Mouse (Mus musculus) lung, embryonic 14.5 days (tissue): ENCODE data around the gene Krt87. TPM values are rescaled to one million over a fixed set of nuclear protein-coding genes. Genes with fewer than 3 reads are reported as not detected.

ENCODE experiments used
- ATAC-seq: fragments of 200-750 bp; cut with Nextera tagmentation; 2 replicates; pipeline ENCODE4 v1.8.0; 2017; ENCODE audit warnings: mild to moderate bottlenecking, moderate TSS enrichment, moderate library complexity; ENCODE audit not compliant: insufficient read depth
- DNase-seq: peaks from one replicate; pipeline ENCODE4 v3.0.0-alpha.2; 2015
- H3K27ac ChIP-seq: fragments of 300-500 bp; sonication (generic); 2 replicates; pipeline ENCODE4 v1.5.1; 2014; ENCODE audit warnings: low read depth, mild to moderate bottlenecking, moderate library complexity
- H3K27me3 ChIP-seq: fragments of 300-500 bp; sonication (generic); 2 replicates; pipeline ENCODE4 v1.6.1; 2014; ENCODE audit warnings: low read length, control low read depth; ENCODE audit not compliant: insufficient read depth
- H3K36me3 ChIP-seq: fragments of 300-500 bp; sonication (generic); 2 replicates; pipeline ENCODE4 v1.6.1; 2014; ENCODE audit warnings: control low read depth; ENCODE audit not compliant: insufficient read depth
- H3K4me1 ChIP-seq: fragments of 300-500 bp; sonication (generic); 2 replicates; pipeline ENCODE4 v1.6.1; 2014; ENCODE audit warnings: antibody characterized with exemption, control low read depth; ENCODE audit not compliant: insufficient read depth
- H3K4me2 ChIP-seq: fragments of 300-500 bp; sonication (generic); 2 replicates; pipeline ENCODE4 v1.6.1; 2014; ENCODE audit warnings: mild to moderate bottlenecking
- H3K4me3 ChIP-seq: fragments of 300-500 bp; sonication (generic); 2 replicates; pipeline ENCODE4 v1.5.1; 2014; ENCODE audit warnings: low read depth, low read length
- H3K9ac ChIP-seq: fragments of 300-500 bp; sonication (generic); 2 replicates; pipeline ENCODE4 v1.6.1; 2014
- H3K9me3 ChIP-seq: fragments of 300-500 bp; sonication (generic); 2 replicates; pipeline ENCODE4 v1.6.1; 2016; ENCODE audit warnings: low read depth, low read length, control low read depth
- CTCF ChIP-seq: IDR thresholded peaks from 2 replicates; pipeline ENCODE4 v1.5.1; 2016; ENCODE audit warnings: antibody characterized with exemption, low read depth
- WGBS: fragments of 180-500 bp; shearing (Covaris S2); extraction: QIAGEN DNeasy Blood & Tissue Kit; methylation state at CpG from one replicate; pipeline ENCODE4 v1.1.7; 2014; 5-methylcytosine and 5-hydroxymethylcytosine counted together
- polyA plus RNA-seq: library from polyadenylated mRNA; unstranded; fragments of >200 nt; fragmentation: Nextera tagmentation; extraction: Ambion mirVana; gene quantifications from 2 replicates; pipeline ENCODE4 v1.2.1, GENCODE M21; 2014

Krt87 gene
- 0.20 and 0.22 TPM in 2 replicates for polyA plus RNA-seq

GRCm38 (mm10) chr15:101438555-101438954 is at the start of gene Krt87:
TSS of gene Krt87 (minus strand) at chr15:101438804.
- Histone ChIP-seq H3K9me3 (no peaks in the 10 kb centered on the region), H3K27me3 (peaks cover 28% of the 10 kb centered on the region), H3K9ac (no peak within 1 kb of the TSS; the same call in 1 of the 2 replicates), H3K4me1 (no peaks in the 10 kb centered on the region), H3K27ac (no peak within 1 kb of the TSS), H3K36me3 (no peaks in the 10 kb centered on the region), H3K4me2 (peak within 1 kb of the TSS; percentile 48), H3K4me3 (peak within 1 kb of the TSS; percentile 10)
- ATAC-seq, result no peak
- no peak for TF ChIP-seq CTCF
- WGBS, result 2% methylated on average over 34 of the region's 34 CpGs
- peak; percentile 29 for DNase-seq

- ATAC-seq (no peak), DNase-seq (no peak)
- Histone ChIP-seq H3K9me3 (no peaks in the 10 kb centered on the region), H3K27ac (no peak overlapping the region), H3K4me1 (no peaks in the 10 kb centered on the region), H3K27me3 (no peaks in the 10 kb centered on the region), H3K4me2 (no peak overlapping the region), H3K4me3 (no peak overlapping the region), H3K36me3 (no peaks in the 10 kb centered on the region), H3K9ac (no peak overlapping the region)
- no peak for TF ChIP-seq CTCF
- 74% methylated on average over 11 of the region's 11 CpGs for WGBS
These were observed 47.5 kb upstream of the Krt87 start for GRCm38 (mm10) chr15:101485911-101486635.

- Histone ChIP-seq H3K4me1 (no peaks in the 10 kb centered on the region), H3K27ac (no peak overlapping the region), H3K27me3 (no peaks in the 10 kb centered on the region), H3K4me2 (no peak overlapping the region), H3K9me3 (no peaks in the 10 kb centered on the region), H3K9ac (no peak overlapping the region), H3K36me3 (no peaks in the 10 kb centered on the region), H3K4me3 (no peak overlapping the region)
- WGBS, result 88% methylated on average over 1 of the region's 1 CpGs
- TF ChIP-seq CTCF, result no peak
- no peak for ATAC-seq
- no peak for DNase-seq
These were observed 46.3 kb upstream of the Krt87 start for GRCm38 (mm10) chr15:101484939-101485338.

GRCm38 (mm10) chr15:101483646-101484045 is 45.0 kb upstream of the Krt87 start:
- no peak for DNase-seq
- 71% methylated on average over 1 of the region's 1 CpGs for WGBS
- H3K27ac ChIP-seq, result no peak overlapping the region
- no peaks in the 10 kb centered on the region for H3K9me3 ChIP-seq
- no peaks in the 10 kb centered on the region for H3K27me3 ChIP-seq
- H3K9ac ChIP-seq, result no peak overlapping the region
- no peak for TF ChIP-seq CTCF
- H3K4me1 ChIP-seq, result no peaks in the 10 kb centered on the region
- H3K4me3 ChIP-seq, result no peak overlapping the region
- H3K4me2 ChIP-seq, result no peak overlapping the region
- no peak for ATAC-seq
- H3K36me3 ChIP-seq, result no peaks in the 10 kb centered on the region

- H3K9me3 ChIP-seq, result no peaks in the 10 kb centered on the region
- no peaks in the 10 kb centered on the region for H3K36me3 ChIP-seq
- WGBS, result 28% methylated on average over 4 of the region's 4 CpGs
- DNase-seq, result no peak
- no peaks in the 10 kb centered on the region for H3K4me1 ChIP-seq
- no peak for ATAC-seq
- H3K4me3 ChIP-seq, result no peak overlapping the region
- H3K27me3 ChIP-seq, result no peaks in the 10 kb centered on the region
- no peak overlapping the region for H3K9ac ChIP-seq
- no peak for TF ChIP-seq CTCF
- H3K27ac ChIP-seq, result no peak overlapping the region
- H3K4me2 ChIP-seq, result no peak overlapping the region
These were observed 43.5 kb upstream of the Krt87 start for GRCm38 (mm10) chr15:101482056-101482455.

- peak overlapping the region; percentile 21 for H3K4me3 ChIP-seq
- DNase-seq (peak; percentile 11), ATAC-seq (no peak)
- H3K4me1 ChIP-seq, result no peaks in the 10 kb centered on the region
- H3K9me3 ChIP-seq, result no peaks in the 10 kb centered on the region
- no peaks in the 10 kb centered on the region for H3K27me3 ChIP-seq
- H3K27ac ChIP-seq, result no peak overlapping the region
- no peak for TF ChIP-seq CTCF
- H3K4me2 ChIP-seq, result peak overlapping the region; percentile 62
- H3K36me3 ChIP-seq, result no peaks in the 10 kb centered on the region
- 30% methylated on average over 11 of the region's 11 CpGs for WGBS
- H3K9ac ChIP-seq, result no peak overlapping the region
These were observed 41.1 kb upstream of the Krt87 start for GRCm38 (mm10) chr15:101479666-101480060.

- H3K4me3 ChIP-seq, result peak overlapping the region; percentile 21
- H3K9ac ChIP-seq, result no peak overlapping the region; the same call in 1 of the 2 replicates
- 0 out of 2 replicates have a peak, but pooled peaks have one; percentile 38 for ATAC-seq
- WGBS, result 6% methylated on average over 31 of the region's 31 CpGs
- peak overlapping the region; percentile 62 for H3K4me2 ChIP-seq
- H3K36me3 ChIP-seq, result no peaks in the 10 kb centered on the region
- no peaks in the 10 kb centered on the region for H3K27me3 ChIP-seq
- H3K4me1 ChIP-seq, result no peaks in the 10 kb centered on the region
- no peaks in the 10 kb centered on the region for H3K9me3 ChIP-seq
- TF ChIP-seq CTCF, result peak; percentile 71
- DNase-seq, result peak; percentile 69
- no peak overlapping the region for H3K27ac ChIP-seq
These were observed 40.5 kb upstream of the Krt87 start for GRCm38 (mm10) chr15:101479007-101479665.
